Mouse (Mus musculus): Measurements from ENCODE around the gene Ppip5k2. TPM values are rescaled to one million over a fixed set of nuclear protein-coding genes. Genes with fewer than 3 reads are reported as not detected.

The Ppip5k2 gene
- polyA plus RNA-seq, 1 experiment from 2014 or later: 7.7 TPM

- ATAC-seq (no peak), DNase-seq (ENCODE audit: low spot score) (no peak)
- Histone ChIP-seq H3K9me3 (ENCODE audit: low read length) (no peaks in the 10 kb centered on the region), H3K4me2 (replicated peaks; ENCODE audit: low read depth, low read length) (no peak overlapping the region), H3K36me3 (ENCODE audit: insufficient read depth, low read length) (peaks cover 13% of the 10 kb centered on the region; the same call in 1 of the 2 replicates), H3K4me1 (ENCODE audit: insufficient read depth, low read depth, low read length) (no peaks in the 10 kb centered on the region), H3K27me3 (replicated peaks; ENCODE audit: insufficient read depth, low read length) (no peaks in the 10 kb centered on the region), H3K27ac (ENCODE audit: low read length) (no peak overlapping the region), H3K9ac (replicated peaks; ENCODE audit: low read depth) (no peak overlapping the region), H3K4me3 (ENCODE audit: low read depth, low read length) (no peak overlapping the region)
- 63% methylated on average over 4 of the region's 4 CpGs for WGBS
- TF ChIP-seq CTCF (IDR thresholded peaks at IDR 0.05) (no peak), EP300 (IDR thresholded peaks at IDR 0.05) (no peak)
These were observed 24.5 kb downstream of the Ppip5k2 start for GRCm38 (mm10) chr1:97745712-97746111.

- Histone ChIP-seq H3K36me3 (ENCODE audit: insufficient read depth, low read length) (peaks cover 23% of the 10 kb centered on the region; the same call in 1 of the 2 replicates), H3K9ac (replicated peaks; ENCODE audit: low read depth) (no peak overlapping the region), H3K4me2 (replicated peaks; ENCODE audit: low read depth, low read length) (no peak overlapping the region), H3K27ac (ENCODE audit: low read length) (no peak overlapping the region), H3K27me3 (replicated peaks; ENCODE audit: insufficient read depth, low read length) (no peaks in the 10 kb centered on the region), H3K9me3 (ENCODE audit: low read length) (no peaks in the 10 kb centered on the region), H3K4me1 (ENCODE audit: insufficient read depth, low read depth, low read length) (no peaks in the 10 kb centered on the region), H3K4me3 (ENCODE audit: low read depth, low read length) (no peak overlapping the region)
- ATAC-seq (no peak), DNase-seq (ENCODE audit: low spot score) (no peak)
- TF ChIP-seq EP300 (IDR thresholded peaks at IDR 0.05) (no peak), CTCF (IDR thresholded peaks at IDR 0.05) (no peak)
- WGBS: 96% methylated on average over 1 of the region's 1 CpGs
These were observed 27.1 kb downstream of the Ppip5k2 start for GRCm38 (mm10) chr1:97743063-97743462.

GRCm38 (mm10) chr1:97729339-97729738 is 40.9 kb downstream of the Ppip5k2 start:
- H3K36me3 ChIP-seq (ENCODE audit: insufficient read depth, low read length): 0 out of 2 replicates have a peak, but pooled peaks cover 9% of the 10 kb centered on the region
- TF ChIP-seq EP300 (IDR thresholded peaks at IDR 0.05): no peak
- no peak for TF ChIP-seq CTCF (IDR thresholded peaks at IDR 0.05)
- no peak for DNase-seq (ENCODE audit: low spot score)

GRCm38 (mm10) chr1:97726730-97727129 is 43.5 kb downstream of the Ppip5k2 start:
- Histone ChIP-seq H3K9ac (replicated peaks; ENCODE audit: low read depth) (no peak overlapping the region), H3K4me3 (ENCODE audit: low read depth, low read length) (no peak overlapping the region), H3K4me2 (replicated peaks; ENCODE audit: low read depth, low read length) (no peak overlapping the region), H3K4me1 (ENCODE audit: insufficient read depth, low read depth, low read length) (no peaks in the 10 kb centered on the region), H3K27ac (ENCODE audit: low read length) (no peak overlapping the region), H3K9me3 (ENCODE audit: low read length) (no peaks in the 10 kb centered on the region), H3K36me3 (ENCODE audit: insufficient read depth, low read length) (peaks cover 9% of the 10 kb centered on the region; the same call in 1 of the 2 replicates), H3K27me3 (replicated peaks; ENCODE audit: insufficient read depth, low read length) (no peaks in the 10 kb centered on the region)
- DNase-seq (ENCODE audit: low spot score) (peak; percentile 44), ATAC-seq (peak; percentile 43; the same call in 1 of the 2 replicates)
- TF ChIP-seq CTCF (IDR thresholded peaks at IDR 0.05): peak; percentile 56
- no peak for TF ChIP-seq EP300 (IDR thresholded peaks at IDR 0.05)
- 77% methylated on average over 2 of the region's 2 CpGs for WGBS

More at GRCm38 (mm10) chr1:97729339-97729738, 40.9 kb downstream of the Ppip5k2 start:
- Histone ChIP-seq H3K27me3 (replicated peaks; ENCODE audit: insufficient read depth, low read length) (no peaks in the 10 kb centered on the region), H3K27ac (ENCODE audit: low read length) (no peak overlapping the region), H3K9ac (replicated peaks; ENCODE audit: low read depth) (no peak overlapping the region), H3K4me3 (ENCODE audit: low read depth, low read length) (no peak overlapping the region), H3K4me1 (ENCODE audit: insufficient read depth, low read depth, low read length) (no peaks in the 10 kb centered on the region), H3K9me3 (ENCODE audit: low read length) (no peaks in the 10 kb centered on the region), H3K4me2 (replicated peaks; ENCODE audit: low read depth, low read length) (no peak overlapping the region)
- WGBS: 58% methylated on average over 1 of the region's 1 CpGs
- ATAC-seq: no peak

GRCm38 (mm10) chr1:97718440-97718839 is 51.8 kb downstream of the Ppip5k2 start:
- H3K36me3 ChIP-seq (ENCODE audit: insufficient read depth, low read length): peaks cover 6% of the 10 kb centered on the region
- no peak; the same call in 1 of the 2 replicates for ATAC-seq

GRCm38 (mm10) chr1:97714334-97714868 is 55.8 kb downstream of the Ppip5k2 start:
- no peaks in the 10 kb centered on the region for H3K27me3 ChIP-seq (replicated peaks; ENCODE audit: insufficient read depth, low read length)
- no peak overlapping the region for H3K27ac ChIP-seq (ENCODE audit: low read length)
- no peak overlapping the region for H3K4me3 ChIP-seq (ENCODE audit: low read depth, low read length)
- H3K4me2 ChIP-seq (replicated peaks; ENCODE audit: low read depth, low read length): no peak overlapping the region
- 79% methylated on average over 11 of the region's 11 CpGs for WGBS
- no peak for TF ChIP-seq EP300 (IDR thresholded peaks at IDR 0.05)
- TF ChIP-seq CTCF (IDR thresholded peaks at IDR 0.05): no peak
- no peak for ATAC-seq
- no peaks in the 10 kb centered on the region for H3K9me3 ChIP-seq (ENCODE audit: low read length)
- no peak for DNase-seq (ENCODE audit: low spot score)
- no peaks in the 10 kb centered on the region for H3K4me1 ChIP-seq (ENCODE audit: insufficient read depth, low read depth, low read length)
- H3K9ac ChIP-seq (replicated peaks; ENCODE audit: low read depth): no peak overlapping the region
- peaks cover 10% of the 10 kb centered on the region; the same call in 1 of the 2 replicates for H3K36me3 ChIP-seq (ENCODE audit: insufficient read depth, low read length)

More at GRCm38 (mm10) chr1:97718440-97718839, 51.8 kb downstream of the Ppip5k2 start:
- H3K27me3 ChIP-seq (replicated peaks; ENCODE audit: insufficient read depth, low read length): no peaks in the 10 kb centered on the region
- TF ChIP-seq EP300 (IDR thresholded peaks at IDR 0.05): no peak
- TF ChIP-seq CTCF (IDR thresholded peaks at IDR 0.05): no peak
- no peak overlapping the region for H3K9ac ChIP-seq (replicated peaks; ENCODE audit: low read depth)
- no peaks in the 10 kb centered on the region for H3K4me1 ChIP-seq (ENCODE audit: insufficient read depth, low read depth, low read length)
- DNase-seq (ENCODE audit: low spot score): peak; percentile 7
- no peak overlapping the region for H3K4me2 ChIP-seq (replicated peaks; ENCODE audit: low read depth, low read length)
- no peak overlapping the region for H3K27ac ChIP-seq (ENCODE audit: low read length)
- no peak overlapping the region for H3K4me3 ChIP-seq (ENCODE audit: low read depth, low read length)
- 87% methylated on average over 9 of the region's 9 CpGs for WGBS
- no peaks in the 10 kb centered on the region for H3K9me3 ChIP-seq (ENCODE audit: low read length)

Data from lung, postnatal 0 days (tissue).